Mouse (Mus musculus): ENCODE results near the gene Fkbp2.
"Not testable (repeated sequence)": the region's sequence is repeated elsewhere in the genome, so short reads cannot be mapped to it uniquely, and the experiment has no call there.

Gene Fkbp2

DNA sequence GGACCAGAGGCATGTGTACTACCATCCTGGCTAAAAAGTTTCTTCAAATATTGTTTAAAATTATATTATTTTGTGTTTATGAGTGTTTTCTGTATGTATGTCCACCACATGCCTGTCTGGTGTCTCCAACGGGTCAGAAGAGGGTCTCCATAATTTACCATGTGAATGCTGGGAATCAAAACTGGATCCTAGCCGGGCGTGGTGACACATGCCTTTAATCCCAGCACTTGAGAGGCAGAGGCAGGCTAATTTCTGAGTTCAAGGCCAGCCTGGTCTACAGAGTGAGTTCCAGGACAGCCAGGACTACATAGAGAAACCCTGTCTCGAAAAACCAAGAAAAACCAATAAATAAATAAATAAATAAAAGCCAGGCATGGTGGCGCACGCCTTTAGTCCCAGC lies 10.9 kb upstream of the Fkbp2 start:
- DNase-seq (ENCODE audit: low spot score in 2 of 2): not testable (repeated sequence)

DNA sequence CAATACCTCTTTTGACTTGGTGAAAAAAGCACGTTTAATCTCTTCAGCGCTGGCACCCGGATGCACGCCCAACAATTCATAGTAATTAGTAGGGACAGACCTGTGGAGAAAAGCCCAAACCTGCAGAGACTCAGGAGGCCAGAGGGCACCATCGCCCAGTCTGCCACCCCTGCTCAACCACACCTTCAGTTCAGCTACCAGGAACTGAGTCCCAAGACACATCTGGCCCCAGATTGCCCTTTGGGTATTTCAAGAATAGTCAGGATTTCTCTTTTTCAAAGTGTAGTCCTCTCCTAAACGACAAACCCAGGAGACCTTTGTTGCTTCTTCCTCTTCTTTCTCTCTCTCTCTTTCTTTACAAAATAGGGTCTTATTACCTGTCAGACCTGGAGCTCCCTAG lies 10.4 kb upstream of the Fkbp2 start:
- DNase-seq (ENCODE audit: low spot score in 2 of 2): no peak

DNA sequence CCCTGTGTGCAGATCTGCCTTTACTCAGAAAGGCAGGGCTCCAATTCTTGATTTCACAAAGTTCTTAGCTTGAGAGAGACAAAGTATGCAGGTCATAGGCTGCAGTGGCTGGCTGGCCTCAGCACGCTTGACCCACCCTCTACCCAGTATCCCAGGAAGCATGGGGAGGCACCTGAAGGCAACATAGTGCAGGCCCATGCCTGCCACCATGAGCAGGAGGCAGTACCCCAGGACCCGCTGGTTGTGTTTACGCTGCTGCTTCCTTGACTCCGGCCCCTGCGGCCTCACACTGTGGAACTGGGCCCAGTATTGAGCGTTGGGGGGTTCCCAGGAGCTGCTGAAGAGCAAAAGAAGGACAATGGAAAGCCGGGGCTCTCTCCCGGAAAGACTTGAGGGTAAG lies 8.9 kb upstream of the Fkbp2 start:
- DNase-seq (ENCODE audit: low spot score in 2 of 2): no peak

DNA sequence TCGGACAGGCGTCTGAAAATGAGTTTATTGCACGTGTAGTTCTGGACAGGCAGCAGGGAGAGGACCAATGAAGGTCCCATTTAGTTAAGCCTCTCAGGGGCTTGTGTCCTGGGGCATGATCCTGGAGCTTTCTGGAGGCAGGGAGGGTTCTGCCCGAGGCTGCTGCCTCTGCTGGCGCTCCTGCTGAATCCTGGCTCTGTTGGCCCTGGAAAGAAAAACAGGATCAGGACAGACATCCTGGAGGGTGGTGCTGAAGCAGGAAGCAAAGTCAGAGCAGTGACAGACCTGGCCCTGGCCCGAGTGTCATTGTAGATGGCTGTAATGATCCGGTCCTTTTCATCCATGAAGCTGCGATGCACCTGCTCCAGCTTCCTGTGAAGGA lies 7.6 kb upstream of the Fkbp2 start:
- DNase-seq (ENCODE audit: low spot score in 2 of 2): no peak

DNA sequence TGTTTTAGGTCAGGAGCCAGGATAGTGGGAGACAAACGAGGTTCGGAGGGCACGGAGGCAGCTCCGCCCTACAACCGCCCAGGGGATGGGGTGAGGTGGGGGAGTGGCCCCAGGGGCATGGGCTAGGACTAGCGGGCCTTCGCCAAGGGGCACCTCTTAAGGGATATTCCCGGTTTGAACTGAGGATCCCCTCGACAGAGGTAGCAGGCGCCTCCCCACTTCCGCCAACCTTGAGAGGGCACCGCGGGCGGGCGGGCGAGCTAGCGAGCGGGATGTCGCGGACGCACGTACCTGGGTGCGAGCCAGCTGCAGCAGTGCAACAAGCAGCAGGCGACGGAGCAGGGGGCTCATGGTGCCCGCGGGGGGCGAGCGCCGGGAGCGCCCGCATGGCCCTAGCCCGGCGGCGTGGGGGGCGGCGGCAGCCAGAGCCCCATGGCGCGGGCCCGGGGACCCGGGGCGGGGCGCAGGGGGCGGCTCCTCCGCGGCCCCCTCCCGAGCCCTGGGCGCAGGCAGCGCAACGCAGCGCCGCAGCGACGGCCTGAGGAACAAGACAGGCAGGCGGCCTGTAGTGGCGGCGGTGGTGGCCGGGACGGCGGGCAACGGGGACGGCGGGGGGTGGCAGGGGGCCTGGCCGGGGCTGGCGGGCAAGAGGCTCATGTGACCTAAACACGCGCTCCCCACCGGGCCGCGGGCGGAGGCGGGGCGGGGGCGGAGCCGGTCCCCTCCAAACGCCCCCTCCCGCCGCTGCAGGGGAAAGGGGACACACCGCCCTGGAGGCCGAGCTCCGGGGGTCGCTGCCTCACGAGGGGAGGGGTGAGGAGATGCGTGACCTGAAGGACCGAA lies 7.0 kb upstream of the Fkbp2 start, which contains the start of gene Vegfb:
TSS of gene Vegfb (minus strand) at position 591 of the 843 bp plus-strand sequence.
- DNase-seq (ENCODE audit: low spot score in 2 of 2): peak in 1 of 2 experiments; percentile 48

DNA sequence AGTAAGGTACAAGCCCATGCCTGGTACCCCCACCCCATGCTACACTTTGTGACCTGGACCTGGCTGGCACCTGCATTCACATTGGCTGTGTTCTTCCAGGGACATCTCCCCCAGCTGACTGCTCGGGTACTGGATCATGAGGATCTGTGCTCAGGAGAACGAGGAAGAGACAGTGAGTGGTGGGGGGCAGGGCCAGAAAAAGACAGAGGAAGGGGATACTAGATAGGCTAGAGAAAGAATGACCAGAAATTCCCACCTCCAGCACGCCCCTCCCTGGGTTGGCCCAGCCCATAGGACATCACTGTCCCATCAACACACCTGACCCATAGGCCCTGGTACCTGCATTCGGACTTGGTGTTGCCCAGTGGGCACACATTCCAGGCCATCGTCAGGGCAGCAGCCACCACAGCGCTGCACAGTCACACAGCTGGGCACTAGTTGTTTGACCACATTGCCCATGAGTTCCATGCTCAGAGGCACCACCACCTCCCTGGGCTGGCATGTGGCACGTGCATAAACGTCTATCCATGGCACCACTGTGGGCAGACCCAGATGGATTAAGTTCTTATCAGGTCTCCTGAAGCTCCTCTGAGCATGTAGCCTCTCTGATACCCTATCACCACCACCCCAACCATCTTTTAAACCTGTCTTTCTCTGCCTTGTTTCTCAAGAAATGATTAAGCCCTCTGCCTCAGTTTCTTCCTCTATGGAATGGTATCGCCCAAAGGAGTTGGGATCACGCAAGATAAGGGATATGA lies 5.8 kb upstream of the Fkbp2 start:
- no peak for DNase-seq (ENCODE audit: low spot score in 2 of 2)

DNA sequence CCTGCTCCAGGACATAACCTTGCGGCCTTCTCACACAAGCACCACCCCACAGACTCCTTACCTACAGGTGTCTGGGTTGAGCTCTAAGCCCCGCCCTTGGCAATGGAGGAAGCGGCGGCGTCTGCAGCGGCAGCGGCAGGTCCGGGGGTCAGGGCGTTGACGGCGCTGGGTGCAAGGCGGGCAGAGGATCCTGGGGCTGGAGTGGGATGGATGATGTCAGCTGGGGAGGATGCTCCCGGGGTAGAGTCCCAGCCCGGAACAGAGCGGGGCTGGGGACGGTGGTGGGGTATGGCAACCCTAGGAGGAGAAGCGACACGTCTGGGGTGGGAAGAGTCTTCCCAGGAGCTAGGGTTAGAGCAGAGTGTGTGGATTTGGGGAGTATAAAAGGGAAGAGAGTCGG lies 5.0 kb upstream of the Fkbp2 start:
- no peak for DNase-seq (ENCODE audit: low spot score in 2 of 2)

DNA sequence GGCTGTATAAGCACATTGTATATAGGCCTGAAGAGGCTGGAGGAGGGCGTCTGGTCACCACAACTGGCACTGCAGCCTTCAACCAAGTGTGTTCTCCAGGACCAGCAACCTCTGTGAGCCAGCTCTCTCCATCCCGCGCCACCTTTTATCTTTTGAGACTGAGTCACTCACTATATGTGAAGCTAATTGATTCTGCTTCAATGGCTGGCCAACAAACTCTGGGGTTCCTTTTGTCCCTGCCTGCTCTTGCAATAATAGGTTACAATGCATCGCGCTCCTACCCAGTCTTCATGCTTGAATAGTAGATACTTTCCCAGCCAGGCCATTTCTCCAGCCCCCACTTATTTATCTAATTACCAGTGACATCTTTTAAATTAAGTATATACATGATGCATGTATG lies 3.3 kb upstream of the Fkbp2 start:
- no peak for DNase-seq (ENCODE audit: low spot score in 2 of 2)

DNA sequence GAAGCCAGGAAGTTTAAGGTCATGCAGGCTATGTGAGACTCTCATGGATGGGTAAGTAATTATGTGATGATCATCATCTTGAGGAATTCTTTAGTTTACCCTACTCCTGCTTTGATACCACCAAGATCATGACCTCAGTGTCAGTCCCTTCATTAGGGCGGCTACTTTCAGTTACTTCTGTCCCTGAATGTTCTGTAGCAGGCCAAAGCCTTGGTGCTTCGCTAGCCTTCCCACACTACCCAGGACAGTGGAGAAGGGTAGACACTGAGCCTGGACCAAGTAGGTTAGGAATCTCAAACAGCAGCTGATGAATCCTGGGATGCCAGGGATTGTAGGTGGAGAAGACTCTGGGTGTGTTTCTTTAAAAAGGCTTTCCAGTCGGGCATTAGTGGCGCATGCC lies 1.2 kb upstream of the Fkbp2 start:
- no peak for DNase-seq (ENCODE audit: low spot score in 2 of 2)

DNA sequence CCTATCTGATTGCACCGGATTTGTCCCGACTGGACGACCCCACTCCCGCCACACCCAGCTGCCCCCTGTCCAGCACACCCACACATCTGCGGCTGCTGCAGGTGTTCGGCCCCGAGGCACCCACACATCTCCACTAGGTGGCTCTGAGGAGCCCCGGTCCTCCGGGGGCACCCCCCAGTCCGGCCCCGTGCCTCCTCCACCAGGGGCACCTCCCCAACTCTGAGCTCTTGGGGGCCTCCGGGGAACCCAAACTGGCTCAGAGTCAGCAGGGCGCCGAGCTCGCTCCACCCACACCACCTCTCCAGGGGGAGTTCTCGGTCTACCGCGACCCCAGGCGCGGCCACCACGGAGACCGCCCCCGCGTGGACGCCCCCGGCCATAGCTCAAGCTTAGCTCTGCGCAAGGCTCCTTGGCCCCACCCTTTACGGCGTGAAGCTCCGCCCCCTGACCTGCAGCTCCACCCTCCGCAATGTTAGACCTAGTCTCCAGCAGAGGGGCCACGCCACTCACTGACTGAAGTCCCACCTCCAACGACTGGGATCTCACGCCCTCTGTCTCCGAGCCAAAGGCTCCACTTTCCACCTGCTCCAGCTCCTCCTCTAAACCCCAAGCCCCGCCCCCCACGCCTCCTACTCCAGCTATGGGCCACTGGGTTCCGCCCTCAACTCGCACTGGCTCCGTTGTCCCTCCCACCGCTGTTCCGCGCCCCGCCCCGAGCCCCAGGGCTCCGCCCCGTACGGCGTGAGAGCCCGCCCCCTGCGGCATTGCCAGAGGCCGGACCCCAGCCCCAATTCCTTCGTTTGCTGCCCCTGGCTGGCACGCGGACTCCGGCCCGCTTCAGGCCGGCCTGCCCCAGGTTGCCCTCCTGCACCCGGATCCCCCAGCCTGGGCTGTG lies 568 bp downstream of the Fkbp2 start:
- DNase-seq (ENCODE audit: low spot score in 2 of 2): peak; percentile 99

DNA sequence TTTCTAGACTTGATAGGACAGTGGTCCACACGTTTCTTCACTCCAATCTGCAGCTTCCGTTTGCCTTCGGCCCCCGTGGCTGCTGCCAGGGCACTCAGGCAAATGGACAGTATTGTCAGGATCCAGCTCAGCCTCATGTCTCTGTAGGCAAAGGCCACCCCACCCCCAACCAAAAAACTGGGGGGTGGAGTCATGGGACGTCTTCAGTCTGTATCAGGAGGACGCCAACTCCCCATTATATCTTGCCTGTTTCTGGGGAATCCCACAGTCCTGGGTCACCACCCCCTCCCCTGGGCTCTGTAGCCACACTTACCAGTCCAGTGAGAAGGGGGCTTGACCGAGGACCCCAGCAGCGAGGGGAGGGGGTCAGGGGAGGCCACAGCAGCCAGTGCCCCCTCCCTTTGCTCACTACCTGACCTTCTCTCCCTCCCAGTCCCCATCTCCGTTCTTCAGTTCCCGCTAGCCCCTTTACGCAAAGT lies 1.3 kb downstream of the Fkbp2 start:
- no peak for DNase-seq (ENCODE audit: low spot score in 2 of 2)

DNA sequence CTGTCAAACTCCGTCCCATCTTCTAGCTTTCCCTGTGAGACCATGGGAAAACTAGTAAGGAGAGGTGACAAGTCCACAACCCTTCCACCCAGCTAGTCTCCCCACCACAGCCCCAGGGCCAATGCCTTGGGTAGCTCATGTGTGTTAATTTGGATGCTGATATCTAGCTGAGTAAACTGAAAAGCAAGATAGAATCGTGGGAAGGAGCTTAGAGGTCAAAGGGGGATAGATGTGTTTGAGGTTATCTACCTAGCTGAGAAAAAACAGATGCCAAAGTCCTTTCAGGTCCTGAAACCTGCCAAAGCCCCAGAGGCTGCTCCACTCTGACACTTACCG lies 1.7 kb downstream of the Fkbp2 start:
- DNase-seq (ENCODE audit: low spot score in 2 of 2): no peak

DNA sequence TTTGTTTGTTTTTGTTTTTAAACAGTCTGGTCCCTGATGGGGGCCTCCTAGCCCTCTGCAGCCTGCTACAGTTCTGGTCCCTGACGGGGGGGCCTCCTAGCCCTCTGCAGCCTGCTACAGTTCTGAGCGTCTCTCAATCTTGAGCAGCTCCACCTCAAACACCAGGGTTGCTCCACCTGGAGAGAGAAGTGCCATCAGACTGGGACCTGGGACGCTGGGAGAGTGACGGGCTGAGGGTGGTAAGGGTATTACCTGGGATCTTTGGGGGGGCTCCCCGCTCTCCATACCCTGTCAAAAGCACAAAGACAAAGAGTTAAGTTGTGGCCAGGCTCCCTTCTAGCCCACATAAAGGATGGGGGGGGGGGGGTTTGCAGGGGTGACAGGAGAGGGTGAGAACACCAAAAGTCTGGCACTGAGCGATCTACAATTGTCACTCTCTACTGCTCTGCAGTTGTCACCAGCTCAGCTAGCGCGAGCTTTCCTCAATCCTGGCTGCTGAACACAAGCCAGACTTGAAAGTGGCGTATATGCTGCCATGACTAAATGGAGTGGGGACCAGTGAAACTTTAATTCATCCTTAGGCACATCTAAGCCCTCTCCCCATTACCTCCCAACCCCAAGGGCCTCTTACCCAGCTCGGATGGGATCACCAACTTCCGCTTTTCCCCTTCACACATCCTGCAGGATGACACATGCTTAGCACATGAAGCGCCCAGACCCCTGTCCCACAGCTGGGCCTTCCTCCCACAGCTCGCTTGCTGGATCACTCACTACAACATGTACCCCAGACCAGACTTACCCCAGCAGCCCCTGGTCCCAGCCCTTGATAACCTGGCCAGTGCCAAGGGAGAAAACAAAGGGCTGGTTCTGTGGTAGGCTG lies 2.3 kb downstream of the Fkbp2 start:
- no peak for DNase-seq (ENCODE audit: low spot score in 2 of 2)

DNA sequence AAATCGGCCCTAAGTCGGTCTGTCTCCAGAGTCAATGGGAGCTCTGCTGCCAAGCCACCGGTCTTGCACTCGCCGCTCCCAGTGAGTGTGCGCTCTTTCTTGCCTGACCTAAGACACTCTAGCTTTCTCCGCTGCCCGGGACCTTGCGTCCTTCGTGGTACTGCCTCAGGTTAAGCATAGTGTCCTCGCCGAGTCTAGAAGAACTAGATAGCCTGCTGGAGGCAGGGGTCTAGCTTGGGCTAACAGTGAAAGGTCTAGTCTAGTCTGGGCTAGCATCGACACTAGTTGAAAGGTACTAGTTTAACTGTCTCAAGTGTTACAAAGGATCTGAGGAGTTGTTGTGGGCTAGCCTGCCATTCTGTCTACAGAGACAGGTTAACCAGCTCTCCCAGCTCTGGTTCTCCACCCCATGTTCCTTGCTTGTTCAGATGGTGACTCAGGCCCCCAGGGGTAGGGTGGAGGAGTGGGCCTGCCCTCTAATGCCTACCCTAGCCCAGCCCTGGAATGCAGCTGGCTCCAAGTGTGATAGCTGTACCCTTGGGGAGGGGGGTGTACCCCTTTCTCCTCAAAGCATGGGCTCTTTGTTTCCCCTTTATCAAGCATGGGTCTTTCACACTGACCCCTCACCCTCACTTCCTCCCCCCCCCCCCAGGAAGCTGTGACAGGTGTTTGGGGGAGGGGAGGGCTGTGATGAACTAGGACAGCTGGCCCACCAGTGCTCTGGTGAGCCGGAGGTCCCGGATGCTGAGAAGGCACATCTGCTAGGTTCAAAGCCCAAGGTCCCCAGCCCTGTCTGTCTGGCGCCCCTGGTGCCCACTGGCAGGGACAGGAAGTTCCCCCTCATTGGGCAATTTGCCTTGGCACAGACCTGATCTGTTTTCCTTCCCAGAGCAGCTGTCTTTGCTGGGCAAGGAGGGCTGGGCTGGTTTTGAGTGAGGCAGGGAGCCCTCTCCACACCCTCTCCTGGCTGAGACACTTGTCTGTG lies 4.5 kb downstream of the Fkbp2 start, which contains the start of gene Plcb3:
TSS of gene Plcb3 (minus strand) at position 934 of the 985 bp plus-strand sequence.
- no peak for DNase-seq (ENCODE audit: low spot score in 2 of 2)

DNA sequence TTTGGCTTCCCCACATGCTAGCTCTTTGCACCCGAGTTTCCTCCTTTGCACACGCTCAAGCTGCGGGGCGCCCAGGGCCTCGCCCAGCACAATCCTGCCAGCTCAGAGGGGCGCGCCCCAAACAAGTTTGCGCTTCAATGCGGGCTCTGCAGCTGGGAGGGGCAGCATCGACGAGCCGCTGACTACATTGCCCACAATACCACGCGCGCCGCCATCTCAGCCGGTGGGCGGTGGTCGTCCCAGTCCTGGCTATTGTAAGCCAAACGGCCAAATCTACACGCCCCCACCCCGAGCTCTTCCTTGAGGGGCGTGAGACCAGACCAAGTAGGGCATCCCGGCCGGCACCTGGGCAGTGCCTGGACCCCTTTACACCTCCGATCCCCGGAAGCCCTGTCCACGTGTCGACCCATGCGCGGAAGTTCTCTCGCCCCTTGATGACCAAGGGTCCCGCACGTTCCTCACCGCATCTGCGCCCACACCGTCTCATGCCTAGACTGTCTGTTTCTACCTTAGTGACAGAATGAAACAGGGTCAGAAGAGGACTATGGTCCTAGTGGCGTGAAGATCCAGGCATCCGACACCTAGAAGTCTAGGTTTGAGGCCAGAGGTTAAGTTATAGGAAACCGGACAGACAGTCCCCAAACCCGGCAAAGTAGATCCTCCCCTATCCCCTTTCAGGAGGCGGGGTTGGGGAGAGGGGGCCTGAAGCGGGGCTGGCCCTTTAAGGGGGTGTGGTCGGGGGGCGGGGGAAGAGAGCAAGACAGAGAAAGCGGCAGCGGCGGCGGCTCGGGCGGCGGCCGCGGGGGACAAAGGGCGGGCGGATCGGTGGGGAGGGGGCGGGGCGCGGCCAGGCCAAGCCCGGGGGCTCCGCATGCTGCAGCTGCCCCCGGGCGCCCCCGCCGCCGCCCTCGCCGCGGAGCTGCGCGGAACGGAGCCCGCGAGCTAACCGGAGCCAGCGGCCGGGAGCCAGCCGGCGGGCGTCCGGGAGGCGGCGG lies 5.8 kb downstream of the Fkbp2 start, which contains the start of gene Ppp1r14b:
TSS of gene Ppp1r14b (plus strand) at position 758 of the 995 bp plus-strand sequence.
- DNase-seq (ENCODE audit: low spot score in 2 of 2): peak; percentile 53 to 69

DNA sequence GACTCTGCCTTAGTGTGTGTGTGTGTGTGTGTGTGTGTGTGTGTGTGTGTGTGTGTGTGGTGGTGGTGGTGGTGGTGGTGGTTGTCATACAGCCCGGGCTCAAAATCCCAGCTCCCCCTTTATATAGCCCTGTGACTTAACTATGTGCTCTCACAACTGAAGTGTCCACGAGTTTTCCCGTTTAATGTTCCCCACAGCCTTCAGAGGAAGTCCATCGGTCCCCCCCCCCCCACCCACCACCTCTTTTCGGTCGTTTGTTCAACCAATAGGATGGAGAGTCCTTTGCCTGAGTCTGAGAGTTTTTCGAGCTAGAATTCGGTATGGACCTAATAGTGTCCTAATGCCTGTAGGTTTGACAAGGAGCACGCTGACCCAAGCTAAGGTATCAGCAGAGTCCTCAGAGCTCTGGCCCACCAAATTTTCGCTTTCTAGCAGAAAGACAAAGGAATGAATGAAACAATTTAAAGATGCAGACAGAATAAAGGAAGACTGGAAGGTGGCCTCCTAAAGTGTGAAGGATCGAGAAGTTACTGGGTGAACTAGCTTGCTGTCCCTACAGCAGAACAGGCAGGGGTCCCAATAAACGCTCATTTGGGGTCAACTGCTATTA lies 6.6 kb downstream of the Fkbp2 start:
- DNase-seq (ENCODE audit: low spot score in 2 of 2): no peak

DNA sequence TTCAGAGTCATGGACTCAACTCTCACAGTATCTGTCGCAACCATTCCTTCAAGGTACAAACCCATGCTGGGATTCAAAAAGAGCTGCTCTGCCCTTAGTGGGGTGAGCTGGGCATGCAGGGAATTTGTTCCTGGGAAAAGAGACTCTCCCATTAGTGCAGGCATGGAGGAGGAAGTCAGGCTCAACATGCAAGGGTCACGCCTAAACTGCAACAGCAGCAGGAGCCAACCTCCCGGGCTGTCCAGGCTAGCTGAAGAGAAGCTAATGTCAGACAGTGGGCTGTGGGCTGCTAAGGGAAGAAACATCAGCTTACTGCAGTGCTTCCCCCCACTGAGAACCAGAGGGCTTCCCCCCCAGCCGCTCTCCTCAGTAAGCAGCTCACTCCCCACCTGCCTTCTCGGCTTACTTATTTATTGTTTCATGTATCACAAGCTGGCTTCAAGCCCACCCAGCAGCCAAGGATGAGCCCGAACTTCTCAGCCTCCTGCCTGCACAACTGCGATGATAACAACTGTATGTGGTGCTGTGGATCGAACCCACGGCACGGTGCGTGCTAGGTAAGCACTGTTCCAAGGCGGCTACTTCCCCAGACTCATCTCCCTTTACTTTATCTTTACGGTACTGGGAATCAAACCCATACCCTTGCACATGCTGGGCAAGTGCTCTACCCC lies 7.9 kb downstream of the Fkbp2 start:
- no peak for DNase-seq (ENCODE audit: low spot score in 2 of 2)

All from spleen, postnatal 14 days (tissue).